Mouse (Mus musculus): ENCODE measurements at regions not wholly inside any gene's neighbourhood (a gene's known extent, or its start where the extent isn't known, plus 50 kb on each side); places are given as distances from the start of the nearest gene placed in this dataset.
"Not testable (repeated sequence)": the region's sequence is repeated elsewhere in the genome, so short reads cannot be mapped to it uniquely, and the experiment has no call there.

- Histone ChIP-seq H3K4me3 (ENCODE audit: insufficient read depth, low read length) (no peak overlapping the region), H3K27ac (ENCODE audit: insufficient read depth, low read length) (no peak overlapping the region), H3K4me1 (ENCODE audit: control insufficient read depth, insufficient read depth, low read length) (peaks cover 3% of the 10 kb centered on the region; the same call in 1 of the 2 replicates)
- TF ChIP-seq CTCF (IDR thresholded peaks at IDR 0.05; ENCODE audit: extremely low read depth, insufficient read depth, low read length), result no peak
- TF ChIP-seq POLR2A (IDR thresholded peaks at IDR 0.05; ENCODE audit: extremely low read depth, insufficient read depth, low read length), result no peak
Observed at GRCm38 (mm10) chr10:99320797-99321196, 57.8 kb downstream of the Dusp6 start.

- Histone ChIP-seq H3K4me1 (ENCODE audit: control insufficient read depth, insufficient read depth, low read length) (peaks cover 3% of the 10 kb centered on the region; the same call in 1 of the 2 replicates), H3K27ac (ENCODE audit: insufficient read depth, low read length) (peak overlapping the region; percentile 57), H3K4me3 (ENCODE audit: insufficient read depth, low read length) (no peak overlapping the region)
- no peak for TF ChIP-seq CTCF (IDR thresholded peaks at IDR 0.05; ENCODE audit: extremely low read depth, insufficient read depth, low read length)
- TF ChIP-seq POLR2A (IDR thresholded peaks at IDR 0.05; ENCODE audit: extremely low read depth, insufficient read depth, low read length), result no peak
Observed at GRCm38 (mm10) chr10:99323358-99323757, 60.3 kb downstream of the Dusp6 start.

GRCm38 (mm10) chr10:99327501-99327900, 64.5 kb downstream of the Dusp6 start:
- Histone ChIP-seq H3K27ac (ENCODE audit: insufficient read depth, low read length) (no peak overlapping the region), H3K4me1 (ENCODE audit: control insufficient read depth, insufficient read depth, low read length) (peaks cover 3% of the 10 kb centered on the region; the same call in 1 of the 2 replicates), H3K4me3 (ENCODE audit: insufficient read depth, low read length) (no peak overlapping the region)
- TF ChIP-seq CTCF (IDR thresholded peaks at IDR 0.05; ENCODE audit: extremely low read depth, insufficient read depth, low read length) (no peak), POLR2A (IDR thresholded peaks at IDR 0.05; ENCODE audit: extremely low read depth, insufficient read depth, low read length) (no peak)

GRCm38 (mm10) chr10:99328568-99328967, 65.5 kb downstream of the Dusp6 start:
- H3K4me1 ChIP-seq (ENCODE audit: control insufficient read depth, insufficient read depth, low read length), result peaks cover under 1% of the 10 kb centered on the region; the same call in 1 of the 2 replicates
- H3K4me3 ChIP-seq (ENCODE audit: insufficient read depth, low read length), result no peak overlapping the region
- H3K27ac ChIP-seq (ENCODE audit: insufficient read depth, low read length), result no peak overlapping the region
- TF ChIP-seq CTCF (IDR thresholded peaks at IDR 0.05; ENCODE audit: extremely low read depth, insufficient read depth, low read length) (no peak), POLR2A (IDR thresholded peaks at IDR 0.05; ENCODE audit: extremely low read depth, insufficient read depth, low read length) (no peak)

- H3K4me3 ChIP-seq (ENCODE audit: insufficient read depth, low read length), result no peak overlapping the region
- no peak overlapping the region for H3K27ac ChIP-seq (ENCODE audit: insufficient read depth, low read length)
- TF ChIP-seq POLR2A (IDR thresholded peaks at IDR 0.05; ENCODE audit: extremely low read depth, insufficient read depth, low read length) (no peak), CTCF (IDR thresholded peaks at IDR 0.05; ENCODE audit: extremely low read depth, insufficient read depth, low read length) (no peak)
- H3K4me1 ChIP-seq (ENCODE audit: control insufficient read depth, insufficient read depth, low read length), result no peaks in the 10 kb centered on the region
Observed at GRCm38 (mm10) chr10:99329469-99329868, 66.4 kb downstream of the Dusp6 start.

- Histone ChIP-seq H3K4me1 (ENCODE audit: control insufficient read depth, insufficient read depth, low read length) (no peaks in the 10 kb centered on the region), H3K4me3 (ENCODE audit: insufficient read depth, low read length) (no peak overlapping the region), H3K27ac (ENCODE audit: insufficient read depth, low read length) (no peak overlapping the region)
- no peak for TF ChIP-seq CTCF (IDR thresholded peaks at IDR 0.05; ENCODE audit: extremely low read depth, insufficient read depth, low read length)
- no peak for TF ChIP-seq POLR2A (IDR thresholded peaks at IDR 0.05; ENCODE audit: extremely low read depth, insufficient read depth, low read length)
Observed at GRCm38 (mm10) chr10:99330519-99330918, 67.5 kb downstream of the Dusp6 start.

GRCm38 (mm10) chr10:99331876-99332275, 68.8 kb downstream of the Dusp6 start:
- TF ChIP-seq CTCF (IDR thresholded peaks at IDR 0.05; ENCODE audit: extremely low read depth, insufficient read depth, low read length), result no peak
- TF ChIP-seq POLR2A (IDR thresholded peaks at IDR 0.05; ENCODE audit: extremely low read depth, insufficient read depth, low read length), result no peak
- Histone ChIP-seq H3K27ac (ENCODE audit: insufficient read depth, low read length) (no peak overlapping the region), H3K4me1 (ENCODE audit: control insufficient read depth, insufficient read depth, low read length) (no peaks in the 10 kb centered on the region), H3K4me3 (ENCODE audit: insufficient read depth, low read length) (no peak overlapping the region)

GRCm38 (mm10) chr10:99333831-99334230, 70.8 kb downstream of the Dusp6 start:
- Histone ChIP-seq H3K4me3 (ENCODE audit: insufficient read depth, low read length) (no peak overlapping the region), H3K4me1 (ENCODE audit: control insufficient read depth, insufficient read depth, low read length) (no peaks in the 10 kb centered on the region), H3K27ac (ENCODE audit: insufficient read depth, low read length) (no peak overlapping the region)
- TF ChIP-seq POLR2A (IDR thresholded peaks at IDR 0.05; ENCODE audit: extremely low read depth, insufficient read depth, low read length), result no peak
- no peak for TF ChIP-seq CTCF (IDR thresholded peaks at IDR 0.05; ENCODE audit: extremely low read depth, insufficient read depth, low read length)

GRCm38 (mm10) chr10:99336091-99336490, 73.1 kb downstream of the Dusp6 start:
- TF ChIP-seq CTCF (IDR thresholded peaks at IDR 0.05; ENCODE audit: extremely low read depth, insufficient read depth, low read length) (no peak), POLR2A (IDR thresholded peaks at IDR 0.05; ENCODE audit: extremely low read depth, insufficient read depth, low read length) (no peak)
- Histone ChIP-seq H3K4me3 (ENCODE audit: insufficient read depth, low read length) (no peak overlapping the region), H3K4me1 (ENCODE audit: control insufficient read depth, insufficient read depth, low read length) (no peaks in the 10 kb centered on the region), H3K27ac (ENCODE audit: insufficient read depth, low read length) (no peak overlapping the region)

- H3K4me1 ChIP-seq (ENCODE audit: control insufficient read depth, insufficient read depth, low read length); H3K4me3 ChIP-seq (ENCODE audit: insufficient read depth, low read length); H3K27ac ChIP-seq (ENCODE audit: insufficient read depth, low read length): not testable (repeated sequence)
Observed at GRCm38 (mm10) chr10:99338790-99339189, 75.8 kb downstream of the Dusp6 start.

- not testable (repeated sequence) for H3K4me3 ChIP-seq (ENCODE audit: insufficient read depth, low read length); H3K4me1 ChIP-seq (ENCODE audit: control insufficient read depth, insufficient read depth, low read length); H3K27ac ChIP-seq (ENCODE audit: insufficient read depth, low read length)
Observed at GRCm38 (mm10) chr10:99339291-99339912, 76.4 kb downstream of the Dusp6 start.

GRCm38 (mm10) chr10:99340057-99340456, 77.0 kb downstream of the Dusp6 start:
- not testable (repeated sequence) for H3K4me1 ChIP-seq (ENCODE audit: control insufficient read depth, insufficient read depth, low read length); H3K27ac ChIP-seq (ENCODE audit: insufficient read depth, low read length); H3K4me3 ChIP-seq (ENCODE audit: insufficient read depth, low read length)

All from cortical plate, adult 2 months (tissue).